25 mouse cellular contexts compared by ENCODE assay signal in genomic region chr3:129541456-129541855, GRCm38 (mm10).
"Had no signal": no experiment of that assay in that cellular context is flagged by ENCODE, and none has a peak within 500 bp of the region (broad histone marks: within the 10 kb centered on the region; RNA-seq: fewer than 3 reads in every experiment).

No protein-coding gene starts in this region.

- H3K4me3 ChIP-seq: heart, embryonic 10.5 days; heart, embryonic 13.5 days; heart, embryonic 15.5 days; hindbrain, embryonic 13.5 days; intestine, embryonic 15.5 days; layer of hippocampus, adult 2 months; left cerebral cortex, adult 2 months; limb, embryonic 13.5 days; limb, embryonic 15.5 days; liver, embryonic 12.5 days had no signal

- H3K27me3 ChIP-seq: heart, embryonic 13.5 days; heart, embryonic 15.5 days; hindbrain, embryonic 13.5 days; intestine, embryonic 15.5 days; limb, embryonic 13.5 days; limb, embryonic 15.5 days; liver, embryonic 12.5 days had no signal

- H3K4me2 ChIP-seq: heart, embryonic 13.5 days; heart, embryonic 15.5 days; hindbrain, embryonic 13.5 days; intestine, embryonic 15.5 days; limb, embryonic 13.5 days; limb, embryonic 15.5 days; liver, embryonic 12.5 days had no signal

- DNase-seq: gastrocnemius, postnatal 14 days; gastrocnemius, postnatal 36 days; heart, adult 18-20 months; heart, postnatal 14 days; heart, postnatal 36 days; kidney, adult 18-20 months; kidney, adult 8-10 months; kidney, postnatal 10 days; kidney, postnatal 25 days; kidney, postnatal 4 days; left cerebral cortex, postnatal 4 days had no signal

- H3K27ac ChIP-seq: heart, embryonic 10.5 days; heart, embryonic 13.5 days; heart, embryonic 15.5 days; hindbrain, embryonic 13.5 days; intestine, embryonic 15.5 days; layer of hippocampus, adult 2 months; left cerebral cortex, adult 2 months; limb, embryonic 13.5 days; limb, embryonic 15.5 days; liver, embryonic 12.5 days; liver, embryonic 14.5 days had no signal

- H3K9ac ChIP-seq: heart, embryonic 13.5 days; heart, embryonic 15.5 days; hindbrain, embryonic 13.5 days; intestine, embryonic 15.5 days; limb, embryonic 13.5 days; limb, embryonic 15.5 days; liver, embryonic 12.5 days; liver, embryonic 14.5 days had no signal

- H3K9me3 ChIP-seq: heart, embryonic 10.5 days; heart, embryonic 15.5 days; intestine, embryonic 15.5 days; limb, embryonic 15.5 days; liver, embryonic 12.5 days had no signal

- ATAC-seq: hindbrain, embryonic 16.5 days; inflammation-experienced regulatory T-cells, adult 6 months; intestine, embryonic 15.5 days; intestine, postnatal 0 days; liver, embryonic 12.5 days had no signal
